Mouse (Mus musculus) MEL (cell line): Measurements from ENCODE around the gene Ucp2. TPM values are rescaled to one million over a fixed set of nuclear protein-coding genes. Genes with fewer than 3 reads are reported as not detected.
A peak's percentile ranks its signal among the peaks of the same experiment; 100 is the strongest.

Source experiments
- DNase-seq: peaks from one replicate; pipeline ENCODE4 v3.0.0; 2011; ENCODE audit warnings: low read depth, low spot score
- H3K27ac ChIP-seq: 2 replicates; pipeline ENCODE4 v1.5.1; 2012; ENCODE audit warnings: low read depth, mild to moderate bottlenecking, control low read depth, low read length, moderate library complexity; ENCODE audit not compliant: control insufficient read depth
- H3K27me3 ChIP-seq, 2 experiments: fragments of 150-350 bp in 1 of 2; sonication (generic) in 1 of 2; 2 replicates each; pipeline ENCODE4 v1.6.1; 2012; ENCODE audit warnings: low read length in 2 of 2, mild to moderate bottlenecking in 2 of 2, improper control_type of control experiment in 1 of 2, moderate library complexity in 1 of 2; ENCODE audit not compliant: insufficient read depth in 2 of 2, control insufficient read depth in 1 of 2
- H3K36me3 ChIP-seq, 2 experiments: 2 replicates each; pipeline ENCODE4 v1.6.1; 2012 to 2014; ENCODE audit warnings: low read length in 2 of 2, improper control_type of control experiment in 1 of 2, inconsistent platforms in 1 of 2, mild to moderate bottlenecking in 1 of 2; ENCODE audit not compliant: insufficient read depth in 2 of 2, control insufficient read depth in 1 of 2
- H3K4me1 ChIP-seq, 2 experiments: fragments of 150-350 bp in 1 of 2; sonication (generic) in 1 of 2; 2 replicates each; pipeline ENCODE4 v1.6.1; 2012; ENCODE audit warnings: low read length in 2 of 2, improper control_type of control experiment in 1 of 2, mild to moderate bottlenecking in 1 of 2; ENCODE audit not compliant: insufficient read depth in 2 of 2, control insufficient read depth in 1 of 2
- H3K4me3 ChIP-seq, 2 experiments: fragments of 150-350 bp in 1 of 2; sonication (generic) in 1 of 2; 2 replicates each; pipeline ENCODE4 v1.5.1; 2012; ENCODE audit warnings: low read depth in 2 of 2, low read length in 2 of 2, mild to moderate bottlenecking in 2 of 2, moderate library complexity in 2 of 2, control low read depth in 1 of 2, improper control_type of control experiment in 1 of 2; ENCODE audit not compliant: control insufficient read depth in 1 of 2, insufficient read depth in 1 of 2
- H3K79me2 ChIP-seq: 2 replicates; pipeline ENCODE4 v1.6.1; 2012; ENCODE audit warnings: mild to moderate bottlenecking, low read length, moderate library complexity; ENCODE audit not compliant: control insufficient read depth, poor library complexity, insufficient read depth
- H3K9ac ChIP-seq: 2 replicates; pipeline ENCODE4 v1.6.1; 2012; ENCODE audit warnings: low read depth, mild to moderate bottlenecking, control low read depth, low read length, moderate library complexity; ENCODE audit not compliant: control insufficient read depth, poor library complexity, severe bottlenecking
- H3K9me3 ChIP-seq: fragments of 150-350 bp; sonication (generic); replicated peaks from 2 replicates; pipeline ENCODE4 v1.6.1; 2012; ENCODE audit warnings: mild to moderate bottlenecking, low read length, improper control_type of control experiment, moderate library complexity; ENCODE audit not compliant: insufficient read depth
- CHD1 ChIP-seq: IDR thresholded peaks from 2 replicates; pipeline ENCODE4 v1.6.1; 2012; ENCODE audit warnings: low read depth, mild to moderate bottlenecking, inconsistent platforms, low read length, improper control_type of control experiment
- CTCF ChIP-seq, 3 experiments: IDR thresholded peaks in 2 of 3; conservative IDR thresholded peaks in 1 of 3; 2 replicates each; pipeline ENCODE4 v1.5.1; 2011 to 2012; ENCODE audit warnings: low read length in 3 of 3, low read depth in 2 of 3, mild to moderate bottlenecking in 2 of 3, improper control_type of control experiment in 1 of 3, inconsistent platforms in 1 of 3, mixed read lengths in 1 of 3, moderate library complexity in 1 of 3; ENCODE audit not compliant: control insufficient read depth in 1 of 3, insufficient read depth in 1 of 3, poor library complexity in 1 of 3, severe bottlenecking in 1 of 3
- E2F4 ChIP-seq: IDR thresholded peaks from 2 replicates; pipeline ENCODE4 v1.6.1; 2011; ENCODE audit warnings: low read depth, low read length, improper control_type of control experiment, borderline replicate concordance
- EP300 ChIP-seq, 2 experiments: IDR thresholded peaks; 2 replicates each; pipeline ENCODE4 v1.6.1; 2011; ENCODE audit warnings: improper control_type of control experiment in 2 of 2, low read length in 2 of 2, low read depth in 1 of 2, mild to moderate bottlenecking in 1 of 2
- GABPA ChIP-seq: IDR thresholded peaks from 2 replicates; pipeline ENCODE4 v1.6.1; 2012; ENCODE audit warnings: low read depth, mild to moderate bottlenecking, inconsistent platforms, low read length, improper control_type of control experiment, moderate library complexity
- GATA1 ChIP-seq: IDR thresholded peaks from 2 replicates; pipeline ENCODE4 v1.6.1; 2011; ENCODE audit warnings: low read depth, low read length, improper control_type of control experiment
- MAFK ChIP-seq: IDR thresholded peaks from 2 replicates; pipeline ENCODE4 v1.6.1; 2011; ENCODE audit warnings: low read depth, mild to moderate bottlenecking, low read length, improper control_type of control experiment, borderline replicate concordance
- MAX ChIP-seq: IDR thresholded peaks from 2 replicates; pipeline ENCODE4 v1.6.1; 2011; ENCODE audit warnings: low read length, improper control_type of control experiment
- MEF2A ChIP-seq: IDR thresholded peaks from 2 replicates; pipeline ENCODE4 v1.6.1; 2014; ENCODE audit warnings: low read depth, mild to moderate bottlenecking, inconsistent platforms, low read length, improper control_type of control experiment; ENCODE audit not compliant: poor library complexity, insufficient replicate concordance, severe bottlenecking; ENCODE audit errors: extremely low read depth
- POLR2A ChIP-seq, 2 experiments: IDR thresholded peaks; 2 replicates each; pipeline ENCODE4 v1.6.1; 2011 to 2012; ENCODE audit warnings: low read length in 2 of 2, mild to moderate bottlenecking in 2 of 2, control low read depth in 1 of 2, improper control_type of control experiment in 1 of 2, low read depth in 1 of 2, moderate library complexity in 1 of 2; ENCODE audit not compliant: control insufficient read depth in 1 of 2, insufficient read depth in 1 of 2, poor library complexity in 1 of 2
- POLR2AphosphoS5 ChIP-seq: IDR thresholded peaks from 2 replicates; pipeline ENCODE4 v1.6.1; 2012; ENCODE audit warnings: low read depth, borderline replicate concordance, mild to moderate bottlenecking, inconsistent platforms, low read length, moderate library complexity, mixed read lengths
- SIN3A ChIP-seq: IDR thresholded peaks from 2 replicates; pipeline ENCODE4 v1.6.1; 2012; ENCODE audit warnings: low read length, improper control_type of control experiment, inconsistent platforms
- SMC3 ChIP-seq: IDR thresholded peaks from 2 replicates; pipeline ENCODE4 v1.6.1; 2011; ENCODE audit warnings: low read depth, low read length, improper control_type of control experiment
- USF1 ChIP-seq: IDR thresholded peaks from 2 replicates; pipeline ENCODE4 v1.6.1; 2014; ENCODE audit warnings: low read depth, mild to moderate bottlenecking, inconsistent platforms, low read length, improper control_type of control experiment, moderate library complexity
- ZKSCAN1 ChIP-seq: IDR thresholded peaks from 2 replicates; pipeline ENCODE4 v1.6.1; 2012; ENCODE audit warnings: low read depth, mild to moderate bottlenecking, inconsistent platforms, low read length, improper control_type of control experiment, moderate library complexity
- polyA plus RNA-seq, 2 experiments: library from polyadenylated mRNA; stranded (reverse) in 1 of 2; unstranded in 1 of 2; fragments of >175 nt in 1 of 2; fragments of >200 nt in 1 of 2; gene quantifications; 2 replicates each; pipeline versions ENCODE4 v1.2.1 to v1.2.4; 2012; ENCODE audit warnings: low replicate concordance in 2 of 2, low read depth in 1 of 2; ENCODE audit not compliant: insufficient read length in 2 of 2, insufficient read depth in 1 of 2, missing spikeins in 1 of 2
- total RNA-seq: library from RNA; depleted of rRNA; stranded (reverse); fragments of 300-350 nt; gene quantifications from 2 replicates; pipeline ENCODE4 v1.2.3, GENCODE M21; 2012

Ucp2 gene
- total and polyA plus RNA-seq, 3 experiments = 139 to 724 TPM; not detected in 1

- DNase-seq = no peak
- Histone ChIP-seq H3K27ac (peak overlapping the region; percentile 86), H3K4me1 (peaks cover 3 to 14% of the 10 kb centered on the region in 2 experiments; a peak in 3 of 4 replicates), H3K36me3 (peaks cover 0 to 11% of the 10 kb centered on the region in 2 experiments; a peak in 3 of 4 replicates), H3K9me3 (no peaks in the 10 kb centered on the region), H3K27me3 (no peaks in the 10 kb centered on the region), H3K9ac (peak overlapping the region; percentile 74), H3K4me3 (peak overlapping the region; percentile 12 to 32), H3K79me2 (peaks cover 37% of the 10 kb centered on the region)
- TF ChIP-seq POLR2A (IDR thresholded peaks at IDR 0.05; ENCODE audit: control insufficient read depth in 1 of 2, insufficient read depth in 1 of 2, low read depth in 1 of 2, low read length in 2 of 2, poor library complexity in 1 of 2) (peak in 1 of 2 experiments; percentile 42; a peak in 1 of 4 replicates), MAFK (no peak)
- TF ChIP-seq, all 39 proteins: peak for 1
Measured at GRCm38 (mm10) chr7:100496371-100496770, 3.2 kb downstream of the Ucp2 start.

GRCm38 (mm10) chr7:100496791-100497190, 3.7 kb downstream of the Ucp2 start:
- Histone ChIP-seq H3K4me1 (peaks cover 3 to 17% of the 10 kb centered on the region in 2 experiments; a peak in 3 of 4 replicates), H3K27me3 (no peaks in the 10 kb centered on the region), H3K79me2 (peaks cover 37% of the 10 kb centered on the region), H3K9me3 (no peaks in the 10 kb centered on the region), H3K4me3 (no peak overlapping the region), H3K9ac (no peak overlapping the region), H3K36me3 (peaks cover 0 to 11% of the 10 kb centered on the region in 2 experiments; a peak in 3 of 4 replicates), H3K27ac (no peak overlapping the region)
- TF ChIP-seq MEF2A (no peak), GATA1 (no peak)
- DNase-seq = no peak

- H3K36me3 ChIP-seq = peaks cover 0 to 8% of the 10 kb centered on the region in 2 experiments; a peak in 3 of 4 replicates
- no peak for TF ChIP-seq POLR2AphosphoS5
- TF ChIP-seq GABPA = no peak
- TF ChIP-seq ZKSCAN1 = no peak
- no peak for TF ChIP-seq SIN3A
- TF ChIP-seq E2F4 = no peak
- TF ChIP-seq USF1 = no peak
- TF ChIP-seq EP300 (IDR thresholded peaks at IDR 0.05; ENCODE audit: low read depth in 1 of 2, low read length in 2 of 2) = no peak
- TF ChIP-seq MAX = no peak
- no peak for TF ChIP-seq CTCF (IDR thresholded peaks at IDR 0.05 in 2 of 3, conservative IDR thresholded peaks at IDR 0.05 in 1 of 3; ENCODE audit: control insufficient read depth in 1 of 3, insufficient read depth in 1 of 3, low read depth in 2 of 3, low read length in 3 of 3, poor library complexity in 1 of 3, severe bottlenecking in 1 of 3)
- TF ChIP-seq SMC3 = no peak
- no peak for TF ChIP-seq CHD1
- no peak overlapping the region for H3K27ac ChIP-seq
- no peak overlapping the region for H3K4me3 ChIP-seq
- H3K4me1 ChIP-seq = peaks cover 3 to 19% of the 10 kb centered on the region in 2 experiments; a peak in 3 of 4 replicates
- no peaks in the 10 kb centered on the region for H3K9me3 ChIP-seq
- no peak overlapping the region for H3K9ac ChIP-seq
- H3K79me2 ChIP-seq = peaks cover 37% of the 10 kb centered on the region
- no peak for DNase-seq
- H3K27me3 ChIP-seq = no peaks in the 10 kb centered on the region
Measured at GRCm38 (mm10) chr7:100497402-100497801, 4.3 kb downstream of the Ucp2 start.
